Mouse (Mus musculus) inflammation-experienced regulatory T-cells (primary cell): Measurements from ENCODE around the gene Clgn. TPM values are rescaled to one million over a fixed set of nuclear protein-coding genes. Genes with fewer than 3 reads are reported as not detected.

Experiments used
- polyA plus RNA-seq, 2 experiments: library from polyadenylated mRNA; unstranded; fragments of 100-300 nt; shearing (Covaris generic); gene quantifications; one replicate each; pipeline ENCODE4 v1.2.1; 2017

Clgn gene
- not detected for polyA plus RNA-seq

GRCm38 (mm10) chr8:83389316-83390005 is at the start of gene Clgn:
TSS of gene Clgn (plus strand) at chr8:83389867.

DNA sequence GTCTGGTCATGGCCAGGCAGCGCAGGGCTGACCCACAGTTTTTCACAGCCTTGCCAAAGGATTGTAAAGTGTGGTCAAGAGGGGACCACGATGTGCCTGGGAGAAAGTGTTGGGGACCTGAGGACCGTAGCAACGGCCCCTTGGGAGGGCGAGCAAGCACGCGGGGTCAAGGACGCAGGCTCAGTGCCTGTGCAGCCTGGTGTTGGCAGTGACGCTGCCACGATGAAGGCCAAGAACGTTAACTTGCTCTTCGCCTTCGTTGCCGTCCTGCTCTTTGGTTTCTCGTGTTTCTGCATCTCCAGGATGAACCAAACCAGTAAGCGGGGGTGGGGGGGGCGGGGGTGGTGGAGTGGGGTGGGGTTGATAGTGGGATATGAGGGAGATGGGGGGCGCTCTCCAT is 41.4 kb upstream of the Clgn start, which contains the start of gene Mgat4d:
TSS of gene Mgat4d (plus strand) at position 209 of the 400 bp plus-strand sequence.

DNA sequence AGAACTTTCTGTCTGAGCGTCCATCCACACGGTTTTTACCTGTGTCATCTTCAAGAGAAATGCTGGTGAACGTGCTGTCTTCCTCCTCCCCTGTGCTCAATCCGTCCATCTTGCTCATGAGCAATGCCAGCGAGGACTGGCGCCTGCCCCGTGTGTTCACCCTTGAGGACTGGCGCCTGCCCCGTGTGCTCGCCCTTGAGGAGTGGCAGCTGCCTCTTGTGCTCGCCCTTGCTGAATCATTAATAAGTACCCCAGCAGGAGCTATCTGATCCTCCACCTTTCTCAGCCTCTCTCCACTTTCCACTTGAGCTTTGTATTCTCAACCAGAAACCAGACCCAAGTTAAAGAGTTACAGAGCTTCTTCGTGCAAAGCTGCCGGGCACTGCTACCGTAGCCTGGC is 68.6 kb downstream of the Clgn start, which contains the start of gene Scoc:
TSS of gene Scoc (minus strand) at position 170 of the 400 bp plus-strand sequence.

Other genes starting within 250 kb of the Clgn start
- gene Tbc1d9, start 224.5 kb upstream of the Clgn start, polyA plus RNA-seq: under 1 TPM; 0.20 to 0.24 TPM
- gene Gm10645, start 223.7 kb upstream of the Clgn start, polyA plus RNA-seq: not detected
- gene Ucp1, start 99.5 kb upstream of the Clgn start, polyA plus RNA-seq: under 1 TPM in 1 of 2 experiments, not detected in 1; 0.28 TPM
- gene Elmod2, start 57.4 kb upstream of the Clgn start, polyA plus RNA-seq: 10 to 100 TPM; 10.1 to 23.1 TPM
- gene Mgat4d, start 41.4 kb upstream of the Clgn start, polyA plus RNA-seq: under 1 TPM; 0.12 to 0.93 TPM
- 10 to 100 TPM; 28.4 to 38.1 TPM for gene Scoc, start 68.5 kb downstream of the Clgn start, polyA plus RNA-seq
- gene Olfr370, start 145.9 kb downstream of the Clgn start, polyA plus RNA-seq: 1 to 10 TPM in 1 of 2 experiments, under 1 TPM in 1; 0.11 to 2.4 TPM
- 100 to 1,000 TPM; 224 to 230 TPM for gene Ndufb7, start 176.8 kb downstream of the Clgn start, polyA plus RNA-seq
- 100 to 1,000 TPM; 401 to 437 TPM for gene Tecr, start 218.1 kb downstream of the Clgn start, polyA plus RNA-seq
- 100 to 1,000 TPM; 129 to 258 TPM for gene Dnajb1, start 218.3 kb downstream of the Clgn start, polyA plus RNA-seq